Mouse (Mus musculus) kidney, postnatal 25 days (tissue): ENCODE results near the gene Gm21992.

Experiments used
- DNase-seq, 2 experiments: peaks; one replicate each; pipeline ENCODE4 v3.0.0; 2021; ENCODE audit warnings: mixed read lengths in 2 of 2

Gene Gm21992

GRCm38 (mm10) chr19:4747631-4748312 lies 63.6 kb downstream of the Gm21992 start:
- peak in 1 of 2 experiments; percentile 31 for DNase-seq

- DNase-seq: peak in 1 of 2 experiments; percentile 64
Measured at GRCm38 (mm10) chr19:4746611-4747010, 64.8 kb downstream of the Gm21992 start.

GRCm38 (mm10) chr19:4745681-4746080 lies 65.7 kb downstream of the Gm21992 start:
- DNase-seq: peak in 1 of 2 experiments; percentile 49

- peak; percentile 51 to 54 for DNase-seq
Measured at GRCm38 (mm10) chr19:4745057-4745456, 66.4 kb downstream of the Gm21992 start.

- peak in 1 of 2 experiments; percentile 26 for DNase-seq
Measured at GRCm38 (mm10) chr19:4744026-4744425, 67.4 kb downstream of the Gm21992 start.

- peak; percentile 37 to 40 for DNase-seq
Measured at GRCm38 (mm10) chr19:4743524-4743923, 67.9 kb downstream of the Gm21992 start.

GRCm38 (mm10) chr19:4742229-4742628 lies 69.2 kb downstream of the Gm21992 start:
- peak in 1 of 2 experiments; percentile 27 for DNase-seq

- peak in 1 of 2 experiments; percentile 34 for DNase-seq
Measured at GRCm38 (mm10) chr19:4741482-4741881, 69.9 kb downstream of the Gm21992 start.

- DNase-seq: peak in 1 of 2 experiments; percentile 12
Measured at GRCm38 (mm10) chr19:4739762-4740161, 71.7 kb downstream of the Gm21992 start.

- peak in 1 of 2 experiments; percentile 19 for DNase-seq
Measured at GRCm38 (mm10) chr19:4739053-4739452, 72.4 kb downstream of the Gm21992 start.

- DNase-seq: peak in 1 of 2 experiments; percentile 19
Measured at GRCm38 (mm10) chr19:4737866-4738265, 73.5 kb downstream of the Gm21992 start.

- no peak for DNase-seq
Measured at GRCm38 (mm10) chr19:4733052-4733451, 78.4 kb downstream of the Gm21992 start.

- no peak for DNase-seq
Measured at GRCm38 (mm10) chr19:4729186-4729585, 82.2 kb downstream of the Gm21992 start.

- DNase-seq: peak; percentile 84 to 93
Measured at GRCm38 (mm10) chr19:4720671-4721244, 90.7 kb downstream of the Gm21992 start.

GRCm38 (mm10) chr19:4720112-4720511 lies 91.3 kb downstream of the Gm21992 start:
- no peak for DNase-seq

GRCm38 (mm10) chr19:4719351-4719764 lies 92.1 kb downstream of the Gm21992 start:
- peak; percentile 58 to 86 for DNase-seq

- DNase-seq: no peak
Measured at GRCm38 (mm10) chr19:4718716-4719115, 92.7 kb downstream of the Gm21992 start.

- DNase-seq: no peak
Measured at GRCm38 (mm10) chr19:4717281-4717680, 94.1 kb downstream of the Gm21992 start.

GRCm38 (mm10) chr19:4716756-4717155 lies 94.7 kb downstream of the Gm21992 start:
- DNase-seq: no peak

GRCm38 (mm10) chr19:4713886-4714285 lies 97.5 kb downstream of the Gm21992 start:
- no peak for DNase-seq

GRCm38 (mm10) chr19:4712781-4713526 lies 98.5 kb downstream of the Gm21992 start:
- DNase-seq: no peak

- DNase-seq: no peak
Measured at GRCm38 (mm10) chr19:4712156-4712780, 99.1 kb downstream of the Gm21992 start.

- no peak for DNase-seq
Measured at GRCm38 (mm10) chr19:4711601-4712155, 99.7 kb downstream of the Gm21992 start.
